Mouse (Mus musculus): ENCODE measurements around the gene Crebl2. TPM values are rescaled to one million over a fixed set of nuclear protein-coding genes. Genes with fewer than 3 reads are reported as not detected.

Crebl2 gene
- total RNA-seq (2021): 1 to 10 TPM; 4.7 to 5.4 TPM

DNA sequence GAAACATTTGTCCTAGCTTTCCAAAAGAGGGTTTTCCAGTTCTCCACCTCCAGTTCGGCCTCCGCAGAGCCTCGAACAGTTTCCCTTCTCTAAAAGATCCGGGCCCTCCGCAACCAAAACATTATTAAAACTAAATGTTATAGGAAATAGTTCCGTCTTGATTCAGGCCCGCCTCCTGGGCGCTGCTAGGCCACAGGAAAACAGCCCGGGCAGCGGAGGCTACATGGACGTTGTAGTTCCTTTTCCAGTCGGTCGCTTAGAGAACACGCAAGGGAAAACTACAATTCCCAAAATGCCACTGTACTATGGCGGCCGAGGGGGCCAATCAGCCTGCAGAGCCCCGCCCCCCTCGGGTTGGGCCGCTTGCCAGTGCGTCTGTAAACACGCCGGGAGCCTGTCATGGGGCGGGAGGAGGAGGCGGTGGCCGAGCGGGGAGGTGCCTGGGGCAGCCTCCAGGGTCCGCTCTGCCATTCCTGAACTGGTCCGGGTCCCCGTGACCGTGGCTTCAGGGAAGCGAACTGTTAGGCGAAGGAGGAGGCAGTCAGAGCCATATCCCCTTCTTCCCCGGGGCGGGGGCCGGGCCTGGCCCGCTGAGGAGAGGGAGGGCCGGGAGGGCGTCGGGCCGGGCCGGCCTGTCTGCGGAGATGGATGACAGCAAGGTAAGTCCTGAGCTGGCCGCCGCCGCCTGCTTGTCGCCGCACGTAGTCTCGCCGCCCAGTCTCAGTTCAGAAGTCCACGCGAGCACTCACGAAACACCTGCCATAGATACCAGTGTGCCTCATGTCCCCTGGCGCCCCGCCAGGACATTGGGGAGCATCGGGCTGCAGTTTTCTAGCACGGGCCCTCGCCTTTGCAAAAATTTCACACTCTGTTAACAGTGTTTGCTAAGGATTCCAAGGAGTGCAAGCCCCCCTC is at the start of gene Crebl2:
Crebl2 (plus strand) TSS at position 369 of the 915 bp plus-strand sequence.
- intact Hi-C loops (cut with DNase I): loop anchor here (2.0 kb wide), 1 partner anchor 33 kb away; no protein-coding TSS in a partner anchor
- DNase-seq: peak; percentile 100

DNA sequence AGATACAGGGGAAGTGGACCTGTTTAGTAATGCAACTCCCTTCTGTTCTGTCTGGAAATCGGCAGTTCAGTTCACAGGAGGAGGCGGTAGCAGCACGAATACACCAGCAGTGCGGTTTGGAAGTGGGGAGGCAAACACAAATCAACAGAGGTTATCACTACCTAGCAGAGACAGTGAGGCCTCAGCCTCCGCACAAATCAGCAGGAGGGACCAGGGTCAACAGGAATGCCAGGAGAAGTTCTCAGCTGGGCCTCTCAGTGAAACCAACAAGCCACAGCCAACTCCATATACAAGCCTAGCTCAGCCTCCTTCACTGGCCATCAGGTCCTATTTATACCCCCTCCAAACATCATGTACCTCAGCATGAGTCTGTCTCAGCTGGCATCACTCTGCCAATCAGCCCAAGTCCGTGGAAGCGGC is 48.5 kb upstream of the Crebl2 start:
- intact Hi-C loops (cut with DNase I): no loop called here
- peak in 1 of 2 experiments; percentile 32 for DNase-seq

DNA sequence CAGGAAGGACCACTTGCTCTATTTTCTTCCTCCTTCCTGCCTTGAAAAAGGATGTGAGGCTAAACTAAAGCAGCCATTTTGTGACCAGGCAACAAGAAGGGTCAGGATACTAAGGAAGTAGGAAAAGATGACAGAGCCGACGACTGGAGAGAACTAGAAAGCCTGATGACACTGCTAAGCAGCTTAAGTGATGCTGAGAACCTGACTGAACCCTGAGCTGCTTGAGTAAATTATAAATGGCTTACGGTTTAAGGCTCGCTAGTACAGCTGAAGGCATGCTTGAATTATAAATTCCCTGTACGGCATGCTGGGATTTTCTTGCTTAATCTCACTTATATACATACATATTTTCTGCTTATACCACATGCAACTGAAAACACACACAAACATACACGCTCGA is 47.1 kb upstream of the Crebl2 start:
- intact Hi-C loops (cut with DNase I): no loop called here
- no peak for DNase-seq

DNA sequence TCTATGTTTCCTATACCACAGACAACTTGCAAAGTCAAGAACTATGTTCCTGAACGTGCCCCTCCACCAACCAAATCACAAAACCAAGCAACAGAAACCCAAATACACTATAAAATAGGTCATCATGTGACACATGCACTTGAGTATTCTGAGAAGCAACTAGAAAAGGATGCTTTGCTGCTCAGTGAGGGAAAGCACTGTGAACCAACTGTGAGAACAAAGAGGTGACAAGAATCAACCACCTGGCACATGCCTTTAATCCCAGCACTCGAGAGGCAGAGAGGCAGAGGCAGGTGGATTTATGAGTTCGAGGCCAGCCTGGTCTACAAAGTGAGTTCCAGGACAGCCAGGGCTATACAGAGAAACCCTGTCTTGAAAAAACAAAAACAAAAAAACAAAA is 43.5 kb upstream of the Crebl2 start:
- no peak for DNase-seq
- intact Hi-C loops (cut with DNase I): no loop called here

DNA sequence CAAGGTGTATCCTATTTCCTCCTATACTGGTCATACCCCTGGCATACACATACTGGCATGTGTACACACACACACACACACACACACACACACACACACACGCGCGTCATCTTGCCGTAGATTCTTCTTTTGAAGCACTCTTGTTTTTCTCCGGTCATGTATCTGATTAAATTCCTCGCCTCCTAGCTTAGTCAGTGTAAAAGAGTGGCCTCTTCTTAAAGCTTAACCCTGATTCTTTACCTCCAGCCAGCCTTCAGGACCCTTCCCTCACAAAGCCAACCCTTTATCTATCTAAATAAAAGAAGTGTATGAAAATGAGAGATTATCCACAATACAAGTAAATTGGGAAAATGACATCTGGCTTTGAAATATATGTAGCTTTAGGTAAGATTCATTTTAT is 40.9 kb upstream of the Crebl2 start:
- intact Hi-C loops (cut with DNase I): no loop called here
- no peak for DNase-seq

DNA sequence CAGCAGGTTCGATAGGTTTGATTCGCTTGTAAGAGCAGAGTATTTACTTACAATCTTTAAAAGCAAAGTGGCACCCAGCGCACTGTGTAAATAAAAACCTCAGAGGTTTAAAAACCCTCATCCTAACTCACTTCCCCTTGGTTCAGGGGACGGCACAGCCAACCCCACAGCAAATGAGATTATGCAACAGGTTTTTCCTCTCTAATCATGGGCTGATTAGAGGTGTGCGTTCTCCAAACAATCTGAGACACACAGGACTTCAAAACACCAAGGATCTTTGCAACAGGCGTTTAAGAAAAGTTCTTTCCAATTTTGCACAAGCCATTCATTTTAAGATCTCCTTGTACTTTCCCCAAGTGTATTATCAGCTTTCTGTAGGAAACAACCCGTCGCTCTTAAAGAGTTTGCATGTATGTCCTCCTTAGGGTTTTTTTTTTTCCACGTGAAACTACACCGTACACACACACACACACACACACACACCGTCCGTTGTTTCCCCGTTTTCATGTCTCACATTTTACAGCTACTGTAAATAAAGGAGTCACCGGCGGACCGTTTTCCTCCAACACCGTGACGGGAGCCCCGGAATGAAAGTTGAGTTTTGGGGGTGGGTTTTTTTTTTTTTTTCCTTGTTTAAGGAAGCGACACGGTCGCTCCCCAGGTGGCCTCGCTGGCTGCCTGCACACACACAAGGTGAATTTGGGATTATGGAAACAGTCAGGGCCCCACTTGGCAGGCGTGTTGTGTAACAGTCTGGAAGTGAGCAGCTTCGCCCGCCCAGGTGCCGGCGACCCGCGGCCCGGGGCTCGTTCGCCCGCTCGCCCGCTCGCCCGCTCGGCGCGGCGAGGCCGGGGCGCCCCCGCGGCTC is 38.5 kb upstream of the Crebl2 start:
- DNase-seq: peak; percentile 57 to 60
- intact Hi-C loops (cut with DNase I): loop anchor here (2.0 to 5.0 kb wide), 3 partner anchors 74 to 364 kb away; partner anchors contain the start of gene Cdkn1b

DNA sequence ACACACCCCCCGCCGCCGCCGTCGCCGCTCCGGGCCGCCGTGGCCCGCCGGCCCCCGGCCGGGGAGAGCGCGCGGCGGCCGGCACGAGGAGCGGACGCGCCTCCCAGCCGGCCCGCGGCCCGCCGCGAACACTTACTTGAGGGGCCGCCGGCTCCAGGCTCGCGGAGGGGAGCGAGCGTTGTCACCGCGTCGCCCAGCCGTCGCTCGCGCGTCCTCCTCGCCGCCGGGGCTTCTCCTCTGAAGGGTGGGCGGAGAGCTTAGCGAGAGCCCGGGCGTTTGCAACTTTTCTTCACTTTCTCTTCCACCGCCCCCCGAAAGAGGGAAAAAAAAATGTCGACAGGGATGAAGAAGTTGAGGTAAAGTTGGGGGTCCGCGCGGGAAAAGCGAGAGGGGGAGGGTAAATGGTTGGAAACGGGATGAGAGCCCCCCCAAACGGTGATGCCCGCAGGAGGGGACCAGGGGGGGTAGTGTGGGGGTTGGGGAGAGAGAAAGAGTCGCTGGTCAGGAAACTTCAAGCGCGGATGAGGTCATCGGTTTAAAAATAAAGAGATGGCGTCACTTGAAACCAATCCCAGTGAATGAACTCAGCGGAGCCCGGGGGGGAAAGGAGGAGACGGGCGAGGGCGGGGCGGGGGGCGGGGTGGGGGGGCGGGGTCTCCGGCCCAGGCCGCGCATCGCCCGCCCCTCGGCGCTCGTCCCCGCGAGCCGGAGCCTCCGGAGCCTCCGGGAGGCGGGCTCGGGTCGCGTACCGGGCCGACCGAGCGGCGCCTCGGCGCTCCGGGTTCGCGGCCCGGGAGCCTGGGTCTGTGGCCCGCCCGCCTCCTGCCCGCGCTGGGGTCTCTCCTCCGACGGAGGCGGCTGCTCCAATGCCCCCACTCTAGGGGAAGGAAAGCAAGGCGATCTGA is 37.6 kb upstream of the Crebl2 start, which contains the start of gene Dusp16:
Dusp16 (minus strand) TSS at position 485 of the 905 bp plus-strand sequence.
- peak; percentile 97 to 98 for DNase-seq
- intact Hi-C loops (cut with DNase I): loop anchor here (2.0 to 5.0 kb wide), 3 partner anchors 75 to 365 kb away; partner anchors contain the start of gene Cdkn1b

DNA sequence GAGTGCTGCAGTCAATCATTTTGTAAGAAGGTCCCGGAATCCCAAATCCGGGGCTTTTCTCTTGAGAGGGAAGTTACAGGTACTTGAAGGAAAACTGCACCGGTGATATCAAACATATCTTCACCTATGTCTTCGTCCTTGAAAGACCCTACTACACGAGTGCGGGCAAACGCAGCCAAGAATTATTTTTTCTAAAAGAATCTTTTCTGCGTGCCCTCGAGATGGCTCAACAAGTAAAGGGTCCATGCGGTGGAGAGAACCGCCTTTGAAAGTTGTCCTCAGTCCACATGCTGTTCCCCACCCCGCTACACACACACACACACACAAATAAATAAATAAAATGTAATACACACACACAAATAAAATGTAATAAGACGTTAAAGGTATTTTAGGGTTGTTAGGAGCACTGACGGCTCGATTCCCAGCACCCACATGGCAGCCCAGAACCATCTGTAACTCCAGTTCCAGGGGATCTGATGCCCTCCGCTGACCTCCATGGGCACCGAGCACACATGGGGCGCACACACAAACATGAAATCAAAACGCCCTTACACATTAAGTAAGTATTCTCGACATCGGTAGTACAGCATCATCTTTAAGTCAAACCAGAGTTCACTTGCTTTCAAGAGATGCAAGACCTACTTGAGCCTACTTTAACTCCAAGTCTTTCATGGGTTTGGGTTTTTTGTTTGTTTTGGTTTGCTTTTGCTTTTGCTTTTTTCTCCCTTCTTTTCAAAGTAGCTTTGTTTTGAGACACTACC is 36.7 kb upstream of the Crebl2 start:
- DNase-seq: no peak
- intact Hi-C loops (cut with DNase I): loop anchor here (2.0 to 5.0 kb wide), 3 partner anchors 76 to 366 kb away; partner anchors contain the start of gene Cdkn1b

DNA sequence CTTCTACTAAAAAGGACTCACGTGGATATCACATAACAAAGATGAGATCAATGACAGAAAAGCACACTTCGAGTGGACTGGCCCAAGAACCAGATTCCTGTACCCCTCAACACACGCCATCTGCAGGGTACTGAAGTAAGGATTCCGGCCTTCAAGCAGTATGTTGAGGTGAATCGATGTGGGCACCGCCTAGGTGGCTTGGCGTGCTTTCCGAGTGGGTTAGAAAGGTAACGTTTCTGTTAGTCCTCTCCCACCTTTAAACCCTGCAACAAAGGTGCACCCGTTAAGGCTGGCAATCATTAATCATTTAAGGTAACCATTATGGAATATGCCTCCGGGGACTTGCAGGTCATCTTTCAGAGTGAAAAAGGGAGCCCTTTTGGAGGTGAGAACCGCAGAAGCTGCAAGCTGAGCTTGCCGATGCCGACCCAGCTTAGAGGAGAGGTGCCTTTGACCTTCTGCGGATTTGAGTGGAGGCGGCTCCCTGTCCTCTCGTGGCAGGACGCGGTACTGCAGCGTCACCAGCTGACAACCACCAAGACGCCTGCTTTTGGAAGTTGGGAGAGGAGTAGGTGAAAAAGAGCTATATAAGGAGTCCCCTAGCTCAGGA is 35.9 kb upstream of the Crebl2 start:
- intact Hi-C loops (cut with DNase I): loop anchor here (1.0 to 5.0 kb wide), 4 partner anchors 77 to 367 kb away; partner anchors contain the start of gene Cdkn1b
- DNase-seq: peak; percentile 89 to 92

DNA sequence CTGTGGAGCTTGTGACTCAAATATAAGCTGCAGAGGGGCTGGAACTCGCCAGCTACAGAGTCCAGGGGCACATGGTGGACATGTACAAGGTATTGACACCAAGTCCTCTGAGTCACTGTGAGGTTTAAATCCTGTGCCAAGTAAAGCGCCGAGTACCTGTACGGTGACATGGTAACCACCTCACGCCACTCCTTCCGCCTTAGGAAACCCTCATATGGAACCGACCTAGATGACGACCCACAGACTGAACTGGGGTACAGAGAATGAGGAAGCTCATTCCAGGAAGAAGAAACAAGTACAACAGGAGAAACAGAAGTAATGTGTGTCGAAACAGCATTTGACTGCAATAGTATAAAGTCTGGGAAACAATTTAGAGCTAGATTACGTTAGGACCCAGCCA is 33.7 kb upstream of the Crebl2 start:
- intact Hi-C loops (cut with DNase I): no loop called here
- no peak for DNase-seq

DNA sequence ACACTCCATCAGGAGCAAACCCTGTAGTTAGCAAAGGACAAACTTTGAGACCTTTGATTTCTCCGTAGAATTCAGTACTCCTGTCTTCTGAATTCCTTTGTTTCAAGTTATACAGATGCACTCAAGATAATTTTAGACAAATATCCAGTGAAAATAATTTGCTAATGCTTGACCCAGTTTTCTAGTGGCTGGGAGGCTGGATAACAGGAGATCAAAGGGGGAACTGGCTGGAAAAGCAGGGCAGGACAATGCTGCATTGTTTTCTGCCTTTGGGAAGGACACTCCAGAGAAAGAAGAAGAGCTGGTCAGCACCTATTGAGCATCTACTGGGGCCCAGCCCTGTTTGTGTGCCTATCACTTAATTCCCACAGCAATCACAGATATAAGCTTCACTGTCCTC is 28.5 kb upstream of the Crebl2 start:
- intact Hi-C loops (cut with DNase I): no loop called here
- DNase-seq: no peak

DNA sequence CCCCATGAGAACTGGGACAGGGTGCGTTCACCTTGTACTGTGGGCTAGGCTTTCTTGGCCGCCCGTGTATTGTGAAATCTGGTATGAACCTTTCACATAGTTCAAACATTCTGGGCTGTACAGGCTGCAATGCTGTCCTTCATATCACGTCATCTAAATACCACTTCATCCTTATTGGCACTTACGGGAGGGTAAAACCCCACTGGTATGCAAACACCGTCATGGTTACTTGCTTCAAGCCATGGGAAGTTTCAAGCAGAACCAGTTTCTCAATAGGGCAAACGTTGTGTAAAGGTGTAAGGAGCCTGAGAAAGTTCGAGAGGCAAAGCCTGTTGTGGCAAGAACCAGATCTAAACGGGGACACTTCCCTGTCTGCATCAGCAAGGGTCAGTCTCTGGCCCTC is 27.3 kb upstream of the Crebl2 start:
- intact Hi-C loops (cut with DNase I): no loop called here
- no peak for DNase-seq

DNA sequence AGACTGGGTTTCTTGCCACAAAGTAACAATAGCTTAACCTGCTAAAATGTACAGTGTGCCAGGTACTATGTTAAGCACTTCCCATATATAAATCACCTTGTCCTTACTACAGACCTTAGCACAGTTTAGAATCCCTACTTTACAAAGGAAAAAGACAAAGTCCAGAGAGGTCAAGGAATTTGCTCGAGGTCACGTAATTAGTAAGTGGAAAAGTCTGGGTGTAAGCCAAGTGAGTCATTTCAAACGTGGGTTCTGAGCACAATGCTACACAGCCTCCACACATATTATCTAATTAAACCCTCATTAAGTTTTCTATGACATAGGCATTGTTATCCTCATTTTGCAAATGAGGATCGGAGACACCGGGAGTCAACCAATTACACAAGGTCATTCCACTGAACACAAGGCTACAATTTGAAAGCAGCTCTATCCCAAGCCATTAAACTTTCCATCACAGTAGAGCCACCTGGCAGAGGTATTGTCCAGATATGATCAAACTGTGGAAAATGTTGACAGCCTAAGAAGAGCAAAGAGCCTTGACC is 25.1 kb upstream of the Crebl2 start:
- intact Hi-C loops (cut with DNase I): no loop called here
- DNase-seq: no peak

DNA sequence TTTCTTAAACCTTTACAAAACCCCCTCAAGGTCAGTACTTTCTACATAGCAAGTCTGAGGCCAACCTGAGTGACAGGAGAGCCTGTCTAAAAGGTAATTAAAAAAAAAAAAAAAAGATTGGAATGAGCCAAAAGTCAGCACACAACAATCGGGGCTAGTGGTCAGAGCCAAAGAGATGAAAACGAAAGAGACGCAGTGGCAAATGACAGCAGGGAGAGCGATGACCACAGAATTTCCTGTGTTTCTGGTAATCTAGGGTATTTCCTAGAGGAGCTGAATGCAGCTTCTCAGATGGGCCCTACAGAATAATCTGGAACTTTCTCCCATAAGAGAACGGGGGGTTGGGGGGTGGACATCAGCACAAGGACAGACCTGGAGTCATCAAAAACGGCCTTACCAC is 23.8 kb upstream of the Crebl2 start:
- intact Hi-C loops (cut with DNase I): no loop called here
- DNase-seq: no peak

DNA sequence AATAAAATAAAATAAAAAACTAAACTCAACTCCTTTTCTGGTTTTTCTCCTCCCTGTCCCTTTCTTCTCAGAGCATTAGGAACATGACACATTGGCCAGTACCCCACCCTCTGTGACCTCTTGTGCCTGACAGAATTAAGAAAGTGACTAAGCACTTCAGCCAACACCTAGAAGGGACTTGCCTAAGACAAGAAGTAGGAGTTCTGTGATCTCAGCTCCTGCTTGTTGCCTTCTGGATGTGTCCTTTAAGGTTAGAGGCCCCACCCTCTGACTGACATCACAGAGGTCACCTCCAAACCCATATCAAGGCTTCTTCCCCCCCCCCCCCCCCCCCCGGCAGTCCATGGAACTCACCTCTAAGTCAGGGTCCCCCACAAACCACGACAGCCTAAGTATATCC is 22.9 kb upstream of the Crebl2 start:
- intact Hi-C loops (cut with DNase I): no loop called here

DNA sequence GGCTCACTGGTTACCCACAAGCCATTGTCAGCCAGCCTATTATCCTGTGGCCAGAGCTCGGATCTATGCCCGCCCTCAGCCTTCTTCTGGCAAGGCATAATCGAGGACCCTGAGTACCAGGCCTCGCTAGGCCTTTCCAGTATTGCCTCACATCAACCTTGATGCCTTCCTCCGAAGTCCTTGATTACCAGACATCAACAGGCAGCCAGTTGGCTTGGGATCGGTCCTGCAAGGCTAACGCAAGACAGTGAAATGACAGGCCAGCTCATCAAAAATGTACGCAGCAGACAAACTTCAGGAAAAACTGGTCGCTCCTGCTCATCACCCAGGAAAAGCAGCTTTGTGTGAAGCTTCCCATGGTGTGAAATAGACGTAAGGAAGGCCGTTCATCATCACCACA is 22.2 kb upstream of the Crebl2 start:
- intact Hi-C loops (cut with DNase I): no loop called here
- DNase-seq: no peak

More for the DNA sequence above, 22.9 kb upstream of the Crebl2 start:
- no peak for DNase-seq

DNA sequence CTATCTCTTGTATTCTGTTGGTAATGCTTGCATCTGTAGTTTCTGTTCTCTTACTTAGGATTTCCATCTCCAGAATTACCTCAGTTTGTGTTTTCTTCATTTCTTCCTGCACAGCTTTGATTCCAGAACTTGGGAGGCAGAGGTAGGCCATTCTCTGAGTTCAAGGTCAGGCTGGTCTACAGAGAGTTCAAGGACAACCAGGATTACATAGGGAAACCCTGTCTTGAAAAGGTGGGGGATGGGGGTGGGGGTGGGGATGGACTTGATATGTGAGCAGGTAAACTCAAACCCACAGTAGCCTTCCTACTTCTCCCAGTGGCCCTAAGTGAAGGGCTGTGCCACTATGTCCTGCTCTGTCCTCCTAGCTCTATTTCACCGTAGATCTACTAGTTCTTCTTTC is 16.9 kb upstream of the Crebl2 start:
- no peak for DNase-seq
- intact Hi-C loops (cut with DNase I): no loop called here

DNA sequence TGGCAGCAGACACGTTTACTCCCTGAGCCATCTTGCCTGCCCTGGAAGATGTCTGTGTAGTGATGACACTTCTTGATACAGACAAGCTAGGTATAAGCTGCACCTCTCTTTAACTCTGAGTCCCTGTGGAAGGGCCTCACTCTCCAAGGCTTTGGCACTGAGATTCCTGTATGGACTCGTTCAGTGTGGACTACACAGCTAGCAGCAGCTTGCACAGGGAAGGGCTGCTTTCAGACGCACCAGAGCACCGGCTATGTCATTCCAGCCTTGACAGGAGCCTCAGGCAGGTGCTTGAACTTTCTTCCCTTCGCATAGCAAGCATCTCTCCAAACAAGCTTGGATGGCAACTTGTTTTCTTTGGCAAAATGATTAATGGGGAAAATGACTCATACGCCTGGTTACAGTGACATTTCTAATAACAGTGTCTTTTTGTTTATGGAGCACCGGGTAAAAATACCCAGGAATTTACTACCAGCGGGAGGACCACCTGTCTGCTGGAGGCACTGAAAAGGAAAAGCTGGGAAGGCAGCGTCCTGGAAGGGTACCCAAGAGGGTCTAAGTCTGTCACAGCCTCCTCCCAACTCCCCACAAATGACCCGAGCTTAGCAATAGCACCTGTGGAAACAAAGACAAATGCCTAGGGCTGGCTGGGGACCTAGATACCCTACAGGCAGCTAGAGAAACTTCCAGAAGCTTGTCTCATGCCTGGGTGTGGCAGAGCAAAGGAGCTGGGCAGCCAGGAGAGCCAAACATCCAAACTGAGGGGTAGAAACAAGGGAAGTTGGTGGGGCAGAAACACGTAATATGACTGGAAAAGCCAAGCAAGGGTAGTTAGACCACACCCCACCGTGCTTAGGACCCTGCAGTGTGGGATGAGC is 12.7 kb upstream of the Crebl2 start:
- intact Hi-C loops (cut with DNase I): no loop called here
- DNase-seq: no peak
